Mouse (Mus musculus): ENCODE data around the gene Ep400.

DNA sequence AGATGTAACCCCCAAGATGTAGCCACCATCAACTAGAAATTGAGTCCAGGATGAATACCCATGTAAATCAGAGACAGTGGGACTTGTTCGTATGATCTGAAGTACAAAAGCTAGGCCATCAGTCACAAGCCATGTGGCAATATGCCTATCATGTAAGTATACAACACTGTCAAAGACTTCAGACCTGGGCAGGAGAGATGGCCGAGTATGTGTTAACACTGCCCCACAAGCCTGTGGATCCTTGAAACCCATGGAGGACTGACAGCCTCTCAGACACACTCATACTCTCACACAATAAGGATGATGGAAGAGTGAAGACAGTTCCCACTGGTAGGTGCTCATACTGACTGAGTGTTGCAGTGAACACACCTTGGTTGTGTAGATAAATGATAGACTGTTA lies 5.6 kb upstream of the Ep400 start:
- TF ChIP-seq CTCF (IDR thresholded peaks at IDR 0.05; ENCODE audit: insufficient read depth, low read depth, low read length) (no peak), POLR2A (IDR thresholded peaks at IDR 0.05; ENCODE audit: insufficient read depth, low read depth, low read length) (no peak)

All from olfactory bulb, adult 2 months (tissue).